Mouse (Mus musculus) kidney, embryonic 14.5 days (tissue): ENCODE data around the gene Pbld2. TPM values are rescaled to one million over a fixed set of nuclear protein-coding genes. Genes with fewer than 3 reads are reported as not detected.
A peak's percentile ranks its signal among the peaks of the same experiment; 100 is the strongest.

Experiments used
- ATAC-seq: fragments of 200-750 bp; cut with Nextera tagmentation; 2 replicates; pipeline ENCODE4 v1.8.0; 2017; ENCODE audit warnings: moderate number of reproducible peaks, mild to moderate bottlenecking, moderate TSS enrichment, moderate library complexity; ENCODE audit not compliant: low FRiP score, low TSS enrichment
- H3K27ac ChIP-seq: fragments of 300-500 bp; sonication (generic); 2 replicates; pipeline ENCODE4 v1.5.1; 2014; ENCODE audit warnings: low read depth, mild to moderate bottlenecking, low read length, moderate library complexity, mixed read lengths
- H3K27me3 ChIP-seq: fragments of 300-500 bp; sonication (generic); 2 replicates; pipeline ENCODE4 v1.6.1; 2014; ENCODE audit warnings: mild to moderate bottlenecking, low read length; ENCODE audit not compliant: control insufficient read depth, insufficient read depth
- H3K36me3 ChIP-seq: fragments of 300-500 bp; sonication (generic); 2 replicates; pipeline ENCODE4 v1.6.1; 2014; ENCODE audit warnings: low read length, mixed read lengths; ENCODE audit not compliant: control insufficient read depth, insufficient read depth
- H3K4me1 ChIP-seq: fragments of 300-500 bp; sonication (generic); 2 replicates; pipeline ENCODE4 v1.6.1; 2014; ENCODE audit warnings: low read length, mixed read lengths; ENCODE audit not compliant: control insufficient read depth, insufficient read depth
- H3K4me2 ChIP-seq: fragments of 300-500 bp; sonication (generic); replicated peaks from 2 replicates; pipeline ENCODE4 v1.6.1; 2014; ENCODE audit warnings: low read depth, mild to moderate bottlenecking, low read length
- H3K4me3 ChIP-seq: fragments of 300-500 bp; sonication (generic); 2 replicates; pipeline ENCODE4 v1.5.1; 2014; ENCODE audit warnings: mild to moderate bottlenecking, low read length
- H3K9ac ChIP-seq: fragments of 300-500 bp; sonication (generic); 2 replicates; pipeline ENCODE4 v1.6.1; 2014; ENCODE audit warnings: low read depth, mild to moderate bottlenecking, low read length, moderate library complexity
- H3K9me3 ChIP-seq: fragments of 300-500 bp; sonication (generic); 2 replicates; pipeline ENCODE4 v1.6.1; 2016; ENCODE audit warnings: low read length; ENCODE audit not compliant: control insufficient read depth
- WGBS: fragments of 180-500 bp; shearing (Covaris S2); extraction: QIAGEN DNeasy Blood & Tissue Kit; methylation state at CpG from one replicate; pipeline ENCODE4 v1.1.7; 2014; 5-methylcytosine and 5-hydroxymethylcytosine counted together
- polyA plus RNA-seq: library from polyadenylated mRNA; unstranded; fragments of >200 nt; fragmentation: Nextera tagmentation; extraction: Ambion mirVana; gene quantifications from 2 replicates; pipeline ENCODE4 v1.2.1, GENCODE M21; 2014

Pbld2 gene
- polyA plus RNA-seq, 1 experiment from 2014 or later = 2.7 TPM

- H3K36me3 ChIP-seq = peaks cover 7% of the 10 kb centered on the region; the same call in 1 of the 2 replicates
- no peaks in the 10 kb centered on the region for H3K27me3 ChIP-seq
- H3K9me3 ChIP-seq = no peaks in the 10 kb centered on the region
- peak overlapping the region; percentile 100 for H3K27ac ChIP-seq
- under 1% methylated on average over 27 of the region's 27 CpGs for WGBS
- H3K9ac ChIP-seq = peak overlapping the region; percentile 99
- H3K4me3 ChIP-seq = peak overlapping the region; percentile 98
- no peak for ATAC-seq
- peaks cover 24% of the 10 kb centered on the region for H3K4me1 ChIP-seq
- peak overlapping the region; percentile 64 for H3K4me2 ChIP-seq
Measured at GRCm38 (mm10) chr10:63022541-63023120, 1.5 kb upstream of the Pbld2 start.

GRCm38 (mm10) chr10:63023121-63023748, 880 bp upstream of the Pbld2 start:
- ATAC-seq = peak; percentile 33
- H3K36me3 ChIP-seq = peaks cover 2% of the 10 kb centered on the region; the same call in 1 of the 2 replicates
- H3K9me3 ChIP-seq = no peaks in the 10 kb centered on the region
- no peaks in the 10 kb centered on the region for H3K27me3 ChIP-seq
- H3K9ac ChIP-seq = peak overlapping the region; percentile 99
- peak overlapping the region; percentile 98 for H3K4me3 ChIP-seq
- peak overlapping the region; percentile 64; the same call in 1 of the 2 replicates for H3K4me2 ChIP-seq
- H3K4me1 ChIP-seq = peaks cover 24% of the 10 kb centered on the region
- under 1% methylated on average over 56 of the region's 68 CpGs for WGBS
- peak overlapping the region; percentile 100 for H3K27ac ChIP-seq

GRCm38 (mm10) chr10:63024580-63024910, 430 bp downstream of the Pbld2 start:
- WGBS = under 1% methylated on average over 8 of the region's 8 CpGs
- Histone ChIP-seq H3K9me3 (no peaks in the 10 kb centered on the region), H3K9ac (peak overlapping the region; percentile 99), H3K4me3 (peak overlapping the region; percentile 98), H3K27me3 (no peaks in the 10 kb centered on the region), H3K27ac (peak overlapping the region; percentile 100), H3K36me3 (no peaks in the 10 kb centered on the region), H3K4me2 (peak overlapping the region; percentile 64), H3K4me1 (peaks cover 24% of the 10 kb centered on the region)
- peak; percentile 68 for ATAC-seq

- Histone ChIP-seq H3K4me1 (peaks cover 24% of the 10 kb centered on the region), H3K36me3 (no peaks in the 10 kb centered on the region), H3K4me3 (peak overlapping the region; percentile 98), H3K9me3 (no peaks in the 10 kb centered on the region), H3K9ac (peak overlapping the region; percentile 99; the same call in 1 of the 2 replicates), H3K27ac (peak overlapping the region; percentile 100), H3K27me3 (no peaks in the 10 kb centered on the region), H3K4me2 (peak overlapping the region; percentile 64)
- ATAC-seq = no peak
- WGBS = 17% methylated on average over 2 of the region's 2 CpGs
Measured at GRCm38 (mm10) chr10:63025016-63025415, 901 bp downstream of the Pbld2 start.

- Histone ChIP-seq H3K9ac (peak overlapping the region; percentile 7; the same call in 1 of the 2 replicates), H3K9me3 (no peaks in the 10 kb centered on the region), H3K4me1 (peaks cover 21% of the 10 kb centered on the region), H3K36me3 (no peaks in the 10 kb centered on the region), H3K4me3 (peak overlapping the region; percentile 98; the same call in 1 of the 2 replicates), H3K4me2 (peak overlapping the region; percentile 64; the same call in 1 of the 2 replicates), H3K27me3 (no peaks in the 10 kb centered on the region), H3K27ac (peak overlapping the region; percentile 100)
- no peak for ATAC-seq
- 48% methylated on average over 6 of the region's 6 CpGs for WGBS
Measured at GRCm38 (mm10) chr10:63025491-63026011, 1.4 kb downstream of the Pbld2 start.

- no peaks in the 10 kb centered on the region for H3K9me3 ChIP-seq
- no peak overlapping the region for H3K4me3 ChIP-seq
- H3K27me3 ChIP-seq = no peaks in the 10 kb centered on the region
- no peaks in the 10 kb centered on the region for H3K36me3 ChIP-seq
- H3K4me1 ChIP-seq = peaks cover 14% of the 10 kb centered on the region
- 31% methylated on average over 8 of the region's 8 CpGs for whole genome bisulfite sequencing
- H3K4me2 ChIP-seq = no peak overlapping the region
- no peak overlapping the region for H3K9ac ChIP-seq
- no peak for ATAC-seq
- peak overlapping the region; percentile 4; the same call in 1 of the 2 replicates for H3K27ac ChIP-seq
Measured at GRCm38 (mm10) chr10:63026156-63026794, 2.2 kb downstream of the Pbld2 start.

GRCm38 (mm10) chr10:63026795-63027160, 2.7 kb downstream of the Pbld2 start:
- ATAC-seq = no peak
- Histone ChIP-seq H3K27me3 (no peaks in the 10 kb centered on the region), H3K9me3 (no peaks in the 10 kb centered on the region), H3K36me3 (no peaks in the 10 kb centered on the region), H3K9ac (no peak overlapping the region), H3K4me3 (no peak overlapping the region), H3K27ac (no peak overlapping the region), H3K4me1 (peaks cover 11% of the 10 kb centered on the region), H3K4me2 (no peak overlapping the region)
- 85% methylated on average over 6 of the region's 6 CpGs for WGBS

GRCm38 (mm10) chr10:63027376-63028161, 3.5 kb downstream of the Pbld2 start:
- 90% methylated on average over 10 of the region's 10 CpGs for WGBS
- Histone ChIP-seq H3K4me1 (peaks cover 11% of the 10 kb centered on the region), H3K4me2 (no peak overlapping the region), H3K36me3 (no peaks in the 10 kb centered on the region), H3K27ac (no peak overlapping the region), H3K27me3 (no peaks in the 10 kb centered on the region), H3K9ac (no peak overlapping the region), H3K9me3 (no peaks in the 10 kb centered on the region), H3K4me3 (no peak overlapping the region)
- ATAC-seq = no peak
